Mouse (Mus musculus): ENCODE measurements at regions not wholly inside any gene's neighbourhood (a gene's known extent, or its start where the extent isn't known, plus 50 kb on each side); places are given as distances from the start of the nearest gene placed in this dataset.

GRCm38 (mm10) chr2:75114375-75114774 is 288.8 kb downstream of the Mtx2 start:
- no peak overlapping the region for H3K27ac ChIP-seq (ENCODE audit: insufficient read depth, low read depth)
- DNase-seq (ENCODE audit: extremely low read depth) = no peak
- no peaks in the 10 kb centered on the region for H3K79me2 ChIP-seq (replicated peaks; ENCODE audit: control insufficient read depth, extremely low read depth, insufficient read depth, poor library complexity, severe bottlenecking)
- dilution Hi-C loops (cut with MboI; ENCODE audit: extremely low pct_ligation_motif_present, extremely low pct_unique_long_range_greater_than_20kb, low sequenced_read_pairs) (no loop called here), in situ Hi-C loops (cut with MboI; ENCODE audit: low pct_ligation_motif_present, low pct_unique_long_range_greater_than_20kb, low sequenced_read_pairs) (no loop called here)
- no peaks in the 10 kb centered on the region for H3K27me3 ChIP-seq (replicated peaks)
- peaks cover 0 to 5% of the 10 kb centered on the region in 2 experiments; a peak in 1 of 4 replicates for H3K4me1 ChIP-seq (ENCODE audit: control insufficient read depth in 1 of 2, insufficient read depth in 2 of 2)
- no peak overlapping the region for H3K9ac ChIP-seq (ENCODE audit: insufficient read depth, low read depth)
- TF ChIP-seq MXI1 (IDR thresholded peaks at IDR 0.05; ENCODE audit: low read depth, low read length) = no peak
- TF ChIP-seq KAT2A (IDR thresholded peaks at IDR 0.05; ENCODE audit: insufficient replicate concordance, low read length) = no peak
- no peak for TF ChIP-seq SMC3 (IDR thresholded peaks at IDR 0.05; ENCODE audit: low read depth, low read length)
- no peak for TF ChIP-seq MYC (IDR thresholded peaks at IDR 0.05; ENCODE audit: low read depth, low read length)
- no peak for TF ChIP-seq GABPA (IDR thresholded peaks at IDR 0.05; ENCODE audit: insufficient replicate concordance, low read depth, low read length)
- TF ChIP-seq ZNF384 (IDR thresholded peaks at IDR 0.05; ENCODE audit: low read depth, low read length) = no peak
- TF ChIP-seq USF2 (conservative IDR thresholded peaks at IDR 0.05; ENCODE audit: low read depth, low read length) = no peak
- TF ChIP-seq HCFC1 (IDR thresholded peaks at IDR 0.05; ENCODE audit: low read depth, low read length) = no peak
- TF ChIP-seq E2F4 (IDR thresholded peaks at IDR 0.05; ENCODE audit: insufficient replicate concordance, low read depth, low read length) = no peak
- TF ChIP-seq IRF4 (IDR thresholded peaks at IDR 0.05; ENCODE audit: low read depth, low read length) = no peak
- TF ChIP-seq BHLHE40 (IDR thresholded peaks at IDR 0.05; ENCODE audit: low read depth, low read length) = no peak
- no peak for TF ChIP-seq SIN3A (IDR thresholded peaks at IDR 0.05; ENCODE audit: low read length)
- no peak for TF ChIP-seq MAFK (IDR thresholded peaks at IDR 0.05; ENCODE audit: insufficient replicate concordance, low read length)
- no peaks in the 10 kb centered on the region for H3K36me3 ChIP-seq (replicated peaks in 1 of 2; ENCODE audit: control insufficient read depth in 1 of 2, insufficient read depth in 1 of 2, low read length in 1 of 2)
- H3K9me3 ChIP-seq (replicated peaks; ENCODE audit: low read length) = peaks cover 3% of the 10 kb centered on the region
- H3K4me2 ChIP-seq (ENCODE audit: insufficient read depth, low read depth, poor library complexity, severe bottlenecking) = peak overlapping the region; percentile 21; the same call in 1 of the 2 replicates
- no peak overlapping the region for H3K4me3 ChIP-seq (replicated peaks in 1 of 3; ENCODE audit: low read depth in 2 of 3, low read length in 2 of 3, poor library complexity in 1 of 3)

DNA sequence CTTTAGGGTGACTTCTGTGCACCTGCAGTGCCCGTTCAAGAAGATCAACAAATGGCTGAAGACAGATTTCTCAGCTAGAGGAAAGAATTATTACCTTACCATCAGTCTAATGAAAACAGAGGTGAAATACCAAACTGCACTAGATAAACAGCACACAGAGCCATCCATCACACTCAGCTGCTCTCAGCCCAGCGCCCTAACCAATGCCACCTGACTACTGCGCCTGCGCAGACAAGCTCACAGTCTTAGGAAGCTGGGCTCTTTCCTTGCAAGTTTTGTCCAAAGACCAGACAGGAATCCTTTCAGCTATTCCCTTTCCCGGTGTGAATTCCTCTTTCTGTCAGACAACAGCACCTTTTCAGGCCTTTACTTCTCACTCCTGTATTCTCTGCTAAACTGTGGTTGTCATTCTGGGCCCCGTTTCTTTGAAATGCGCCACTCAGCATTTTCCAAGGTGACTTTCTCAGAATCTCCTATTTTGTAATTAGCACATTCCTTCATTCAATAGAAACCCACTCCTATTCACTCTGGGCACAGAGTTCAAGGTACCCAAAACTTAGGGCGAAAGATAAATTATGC is 292.8 kb downstream of the Mtx2 start:
- in situ Hi-C loops (cut with MboI; ENCODE audit: low pct_ligation_motif_present, low pct_unique_long_range_greater_than_20kb, low sequenced_read_pairs) = no loop called here

More for the DNA sequence above, 292.8 kb downstream of the Mtx2 start:
- H3K4me1 ChIP-seq (ENCODE audit: control insufficient read depth in 1 of 2, insufficient read depth in 2 of 2) = peaks cover 0 to 5% of the 10 kb centered on the region in 2 experiments; a peak in 1 of 4 replicates
- H3K79me2 ChIP-seq (replicated peaks; ENCODE audit: control insufficient read depth, extremely low read depth, insufficient read depth, poor library complexity, severe bottlenecking) = no peaks in the 10 kb centered on the region
- no peak overlapping the region for H3K4me3 ChIP-seq (replicated peaks in 1 of 3; ENCODE audit: low read depth in 2 of 3, low read length in 2 of 3, poor library complexity in 1 of 3)
- no peak overlapping the region for H3K9ac ChIP-seq (ENCODE audit: insufficient read depth, low read depth)
- no peaks in the 10 kb centered on the region for H3K27me3 ChIP-seq (replicated peaks)
- H3K9me3 ChIP-seq (replicated peaks; ENCODE audit: low read length) = no peaks in the 10 kb centered on the region
- H3K36me3 ChIP-seq (replicated peaks in 1 of 2; ENCODE audit: control insufficient read depth in 1 of 2, insufficient read depth in 1 of 2, low read length in 1 of 2) = no peaks in the 10 kb centered on the region
- no peak for TF ChIP-seq ZKSCAN1 (IDR thresholded peaks at IDR 0.05; ENCODE audit: borderline replicate concordance, low read depth, low read length)
- no peak for TF ChIP-seq SMC3 (IDR thresholded peaks at IDR 0.05; ENCODE audit: low read depth, low read length)
- no peak for TF ChIP-seq POLR2AphosphoS2 (IDR thresholded peaks at IDR 0.05; ENCODE audit: low read depth, low read length)
- no peak for TF ChIP-seq JUN (IDR thresholded peaks at IDR 0.05; ENCODE audit: insufficient read depth, low read depth, low read length)
- no peak for TF ChIP-seq MYC (IDR thresholded peaks at IDR 0.05; ENCODE audit: low read depth, low read length)
- TF ChIP-seq TCF12 (IDR thresholded peaks at IDR 0.05; ENCODE audit: low read depth, low read length) = no peak
- TF ChIP-seq E2F4 (IDR thresholded peaks at IDR 0.05; ENCODE audit: insufficient replicate concordance, low read depth, low read length) = no peak
- TF ChIP-seq HCFC1 (IDR thresholded peaks at IDR 0.05; ENCODE audit: low read depth, low read length) = no peak
- TF ChIP-seq MAX (IDR thresholded peaks at IDR 0.05; ENCODE audit: low read length) = no peak
- TF ChIP-seq IRF4 (IDR thresholded peaks at IDR 0.05; ENCODE audit: low read depth, low read length) = no peak
- H3K4me2 ChIP-seq (ENCODE audit: insufficient read depth, low read depth, poor library complexity, severe bottlenecking) = no peak overlapping the region
- dilution Hi-C loops (cut with MboI; ENCODE audit: extremely low pct_ligation_motif_present, extremely low pct_unique_long_range_greater_than_20kb, low sequenced_read_pairs) = no loop called here
- no peak for DNase-seq (ENCODE audit: extremely low read depth)
- H3K27ac ChIP-seq (ENCODE audit: insufficient read depth, low read depth) = no peak overlapping the region
